Mouse (Mus musculus) bone marrow, adult 2 months (tissue): ENCODE measurements around the gene Lrrc58.

Experiments used
- CTCF ChIP-seq: fragments of 200-500 bp; IDR thresholded peaks from 2 replicates; pipeline ENCODE4 v1.5.1; 2011; ENCODE audit warnings: low read length, control low read depth; ENCODE audit not compliant: control insufficient read depth, insufficient read depth
- POLR2A ChIP-seq: fragments of 200-500 bp; IDR thresholded peaks from 2 replicates; pipeline ENCODE4 v1.6.1; 2011; ENCODE audit warnings: low read depth, mild to moderate bottlenecking, control low read depth, low read length, borderline replicate concordance; ENCODE audit not compliant: control insufficient read depth

DNA sequence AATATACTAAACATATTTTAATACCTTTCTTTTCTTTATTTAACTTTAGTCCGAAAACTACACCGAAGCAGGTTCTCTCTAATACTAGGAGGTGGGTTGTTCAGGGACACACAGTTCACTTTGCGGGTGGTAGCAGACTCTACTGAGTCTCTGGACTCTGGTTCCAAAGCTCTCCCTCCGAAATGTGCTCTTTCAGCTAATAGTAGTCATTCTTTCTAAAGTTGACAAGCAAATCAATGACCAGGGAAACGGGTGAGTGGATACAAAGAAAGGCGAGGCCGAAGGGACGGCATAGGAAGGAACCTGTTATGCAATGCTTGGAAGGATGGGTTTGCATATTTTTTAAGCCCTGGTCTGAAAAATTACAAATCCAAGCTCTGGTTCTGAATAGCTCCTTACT, 10.7 kb upstream of the Lrrc58 start:
- TF ChIP-seq CTCF, result no peak
- no peak for TF ChIP-seq POLR2A
